Mouse (Mus musculus) megakaryocyte, embryonic 14.5 days (primary cell): ENCODE measurements around the gene Rab30.

Experiments used
- FLI1 ChIP-seq: IDR thresholded peaks from 2 replicates; pipeline ENCODE4 v1.6.1; 2012; ENCODE audit warnings: low read length, inconsistent platforms, mixed read lengths
- GATA1 ChIP-seq: IDR thresholded peaks from 3 replicates; pipeline ENCODE4 v1.6.1; 2012; ENCODE audit warnings: mixed read lengths, low read length, inconsistent platforms, borderline replicate concordance

- TF ChIP-seq GATA1 (no peak), FLI1 (no peak)
These were observed 91.0 kb downstream of the Rab30 start for GRCm38 (mm10) chr7:92832395-92832794.
